Mouse (Mus musculus) liver, embryonic 14.5 days (tissue): ENCODE measurements around the gene Tgfbr3. TPM values are rescaled to one million over a fixed set of nuclear protein-coding genes. Genes with fewer than 3 reads are reported as not detected.
"Not testable (repeated sequence)": the region's sequence is repeated elsewhere in the genome, so short reads cannot be mapped to it uniquely, and the experiment has no call there.

Experiments
- ATAC-seq: fragments of 200-750 bp; cut with Nextera tagmentation; 2 replicates; pipeline ENCODE4 v1.8.0; 2017; ENCODE audit warnings: moderate number of reproducible peaks, mild to moderate bottlenecking, moderate library complexity; ENCODE audit not compliant: insufficient read depth
- DNase-seq, 3 experiments: peaks; one replicate each; pipeline ENCODE4 v3.0.0-alpha.2; 2012 to 2013; ENCODE audit warnings: low read depth in 3 of 3, low spot score in 3 of 3
- H3K27ac ChIP-seq: fragments of 300-500 bp; sonication (generic); 2 replicates; pipeline ENCODE4 v1.5.1; 2014; ENCODE audit warnings: moderate library complexity, mild to moderate bottlenecking, control low read depth, inconsistent platforms
- H3K27me3 ChIP-seq: fragments of 300-500 bp; sonication (generic); 2 replicates; pipeline ENCODE4 v1.6.1; 2014; ENCODE audit warnings: mild to moderate bottlenecking, low read length, moderate library complexity; ENCODE audit not compliant: control insufficient read depth, insufficient read depth
- H3K36me3 ChIP-seq: fragments of 300-500 bp; sonication (generic); replicated peaks from 2 replicates; pipeline ENCODE4 v1.6.1; 2014; ENCODE audit warnings: low read depth; ENCODE audit not compliant: control insufficient read depth, insufficient read depth
- H3K4me1 ChIP-seq, 2 experiments: fragments of 200-500 bp in 1 of 2; fragments of 300-500 bp in 1 of 2; sonication (generic) in 1 of 2; replicated peaks; 2 replicates each; pipeline ENCODE4 v1.6.1; 2012 to 2014; ENCODE audit warnings: antibody characterized with exemption in 1 of 2, inconsistent platforms in 1 of 2, low read length in 1 of 2; ENCODE audit not compliant: control insufficient read depth in 2 of 2, insufficient read depth in 2 of 2
- H3K4me2 ChIP-seq: fragments of 300-500 bp; sonication (generic); 2 replicates; pipeline ENCODE4 v1.6.1; 2014; ENCODE audit warnings: low read depth, mild to moderate bottlenecking, control low read depth, moderate library complexity
- H3K4me3 ChIP-seq, 2 experiments: fragments of 200-500 bp in 1 of 2; fragments of 300-500 bp in 1 of 2; sonication (generic) in 1 of 2; 2 replicates each; pipeline ENCODE4 v1.5.1; 2012 to 2014; ENCODE audit warnings: low read depth in 2 of 2, low read length in 2 of 2, mild to moderate bottlenecking in 2 of 2, control low read depth in 1 of 2, inconsistent platforms in 1 of 2, moderate library complexity in 1 of 2; ENCODE audit not compliant: insufficient read depth in 1 of 2
- H3K9ac ChIP-seq: fragments of 300-500 bp; sonication (generic); replicated peaks from 2 replicates; pipeline ENCODE4 v1.6.1; 2014; ENCODE audit warnings: mild to moderate bottlenecking, control low read depth, moderate library complexity
- H3K9me3 ChIP-seq: fragments of 300-500 bp; sonication (generic); 2 replicates; pipeline ENCODE4 v1.6.1; 2016; ENCODE audit warnings: low read length, mixed read lengths; ENCODE audit not compliant: control insufficient read depth
- CTCF ChIP-seq: IDR thresholded peaks from 2 replicates; pipeline ENCODE4 v1.5.1; 2016; ENCODE audit warnings: antibody characterized with exemption, low read depth, control low read depth
- EP300 ChIP-seq: IDR thresholded peaks from 2 replicates; pipeline ENCODE4 v1.6.1; 2016; ENCODE audit warnings: antibody characterized with exemption, low read depth
- WGBS: fragments of 180-500 bp; shearing (Covaris S2); extraction: QIAGEN DNeasy Blood & Tissue Kit; methylation state at CpG from one replicate; pipeline ENCODE4 v1.1.7; 2014; ENCODE audit not compliant: insufficient replicate concordance; 5-methylcytosine and 5-hydroxymethylcytosine counted together
- polyA plus RNA-seq, 2 experiments: library from polyadenylated mRNA; depleted of rRNA in 1 of 2; stranded (reverse) in 1 of 2; unstranded in 1 of 2; fragments of >200 nt; fragmentation: Nextera tagmentation in 1 of 2; extraction: Ambion mirVana in 1 of 2; gene quantifications; 2 replicates each; pipeline versions ENCODE4 v1.2.1 to v1.2.3; 2012 to 2014

Tgfbr3 gene
- polyA plus RNA-seq, 2 experiments, result 4.3 to 7.5 TPM

DNA sequence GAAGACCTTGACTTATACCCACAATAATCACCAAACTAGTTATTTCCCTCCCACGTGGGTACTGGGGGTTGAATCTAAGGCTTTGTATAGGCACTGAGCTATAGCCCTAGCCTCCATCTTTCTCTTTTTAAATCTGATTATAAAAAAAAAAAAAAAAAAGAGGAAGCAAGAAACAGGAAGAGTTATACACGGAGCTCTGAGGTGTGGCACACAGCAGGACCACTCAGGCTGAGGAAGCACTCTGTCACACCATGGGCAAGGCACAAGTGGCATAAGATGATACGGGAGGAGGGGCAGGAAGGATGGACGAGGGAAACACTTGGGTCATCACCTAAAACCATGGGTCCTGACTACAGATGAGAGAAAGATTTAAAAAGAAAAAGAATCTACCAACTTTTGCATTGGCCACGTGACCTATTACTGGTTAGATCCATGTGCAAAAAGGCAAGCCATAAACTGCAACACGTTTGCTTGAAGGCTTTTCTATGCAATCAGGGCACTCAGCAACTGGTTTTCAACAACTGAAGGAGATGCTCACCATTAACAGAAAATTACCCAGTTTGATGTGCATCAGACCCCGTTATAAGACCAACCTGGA, 64.5 kb downstream of the Tgfbr3 start:
- no peak overlapping the region for H3K9ac ChIP-seq
- H3K36me3 ChIP-seq, result no peaks in the 10 kb centered on the region
- ATAC-seq, result peak; percentile 46; the same call in 1 of the 2 replicates
- WGBS, result 34% methylated on average over 7 of the region's 7 CpGs
- no peak for TF ChIP-seq EP300
- no peak for TF ChIP-seq CTCF
- no peak overlapping the region for H3K4me3 ChIP-seq
- H3K4me2 ChIP-seq, result no peak overlapping the region
- no peaks in the 10 kb centered on the region for H3K27me3 ChIP-seq
- no peaks in the 10 kb centered on the region for H3K9me3 ChIP-seq
- H3K4me1 ChIP-seq, result peaks cover 23 to 39% of the 10 kb centered on the region in 2 experiments
- no peak overlapping the region for H3K27ac ChIP-seq
- no peak for DNase-seq

DNA sequence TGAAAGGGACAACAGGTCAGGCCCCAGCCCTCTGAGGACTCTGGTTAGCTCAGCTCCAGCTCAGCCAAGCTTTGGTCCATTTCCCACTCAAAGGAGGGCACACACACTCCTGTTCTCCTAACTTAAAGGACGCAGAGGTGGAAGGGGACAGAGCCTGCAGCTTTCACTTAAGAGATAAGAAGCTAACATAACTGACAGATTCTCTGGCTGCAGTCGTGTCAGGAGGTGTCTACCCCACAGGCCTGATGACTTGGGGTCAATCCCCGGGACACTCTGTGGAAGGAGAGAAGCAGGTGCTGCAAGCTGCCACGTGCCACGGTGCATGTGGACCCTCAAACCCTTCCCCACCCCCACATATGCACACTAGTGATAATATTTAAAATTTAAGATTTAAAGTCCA, 65.3 kb downstream of the Tgfbr3 start:
- Histone ChIP-seq H3K9ac (peak overlapping the region; percentile 10; the same call in 1 of the 2 replicates), H3K4me2 (peak overlapping the region; percentile 42), H3K27ac (no peak overlapping the region; the same call in 1 of the 2 replicates)

DNA sequence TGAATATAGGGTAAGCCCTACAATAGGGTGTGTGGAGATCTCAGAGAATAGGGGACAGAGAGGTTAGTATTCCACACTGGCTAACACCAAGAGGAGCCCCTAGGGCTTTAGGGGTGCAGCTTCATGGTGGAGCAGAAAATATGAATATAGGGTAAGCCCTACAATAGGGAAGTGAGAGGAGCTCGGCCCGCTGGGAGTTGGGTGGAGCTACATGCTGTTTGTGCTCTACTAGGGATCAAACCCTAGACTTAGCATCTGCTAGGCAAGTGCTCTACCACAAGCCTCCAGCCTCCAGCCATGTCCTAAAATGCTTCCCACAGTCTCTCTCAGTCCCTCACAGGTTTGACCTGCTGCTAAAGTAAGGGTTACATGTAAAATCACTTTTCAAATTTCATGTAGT, 65.9 kb downstream of the Tgfbr3 start:
- H3K9ac ChIP-seq, H3K27ac ChIP-seq, H3K4me2 ChIP-seq, H3K9me3 ChIP-seq, H3K27me3 ChIP-seq, H3K4me3 ChIP-seq, DNase-seq, H3K36me3 ChIP-seq: not testable (repeated sequence)
- H3K4me1 ChIP-seq, result peaks cover 25 to 41% of the 10 kb centered on the region in 2 experiments
- peak; percentile 40; the same call in 1 of the 2 replicates for ATAC-seq
- WGBS, result 28% methylated on average over 2 of the region's 2 CpGs

More for the DNA sequence above, 65.3 kb downstream of the Tgfbr3 start:
- peak; percentile 50; the same call in 1 of the 2 replicates for ATAC-seq
- no peaks in the 10 kb centered on the region for H3K27me3 ChIP-seq
- peak in 1 of 3 experiments; percentile 28 for DNase-seq
- no peak overlapping the region for H3K4me3 ChIP-seq
- no peaks in the 10 kb centered on the region for H3K36me3 ChIP-seq
- H3K4me1 ChIP-seq, result peaks cover 21 to 41% of the 10 kb centered on the region in 2 experiments
- WGBS, result 5% methylated on average over 5 of the region's 5 CpGs
- H3K9me3 ChIP-seq, result no peaks in the 10 kb centered on the region
- TF ChIP-seq EP300, result peak; percentile 50
- TF ChIP-seq CTCF, result no peak

DNA sequence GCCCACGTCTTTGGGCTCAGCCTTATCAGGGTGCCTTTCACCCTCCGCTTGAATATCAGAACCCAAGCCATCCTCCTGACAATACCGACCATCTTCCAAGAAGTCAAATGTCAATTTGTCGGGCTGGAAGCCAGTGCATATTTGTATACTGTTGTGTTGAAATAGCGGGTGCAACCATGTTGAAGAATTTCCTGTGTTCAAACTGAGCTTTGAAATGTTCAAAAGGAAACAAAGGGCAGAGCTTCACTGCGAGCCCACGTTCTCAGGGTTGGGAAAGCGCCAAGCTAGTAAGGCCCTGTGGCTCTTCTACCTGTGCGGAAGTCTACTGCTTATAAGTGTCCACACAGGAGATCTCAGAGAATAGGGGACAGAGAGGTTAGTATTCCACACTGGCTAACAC, 66.4 kb downstream of the Tgfbr3 start:
- no peak for TF ChIP-seq EP300
- TF ChIP-seq CTCF, result no peak
- WGBS, result 55% methylated on average over 9 of the region's 9 CpGs
- no peak overlapping the region for H3K27ac ChIP-seq
- H3K9ac ChIP-seq, result no peak overlapping the region
- H3K27me3 ChIP-seq, result no peaks in the 10 kb centered on the region
- no peaks in the 10 kb centered on the region for H3K9me3 ChIP-seq
- no peak overlapping the region for H3K4me3 ChIP-seq
- H3K4me1 ChIP-seq, result peaks cover 29 to 44% of the 10 kb centered on the region in 2 experiments
- no peak for DNase-seq
- H3K4me2 ChIP-seq, result no peak overlapping the region
- H3K36me3 ChIP-seq, result no peaks in the 10 kb centered on the region
- no peak for ATAC-seq

DNA sequence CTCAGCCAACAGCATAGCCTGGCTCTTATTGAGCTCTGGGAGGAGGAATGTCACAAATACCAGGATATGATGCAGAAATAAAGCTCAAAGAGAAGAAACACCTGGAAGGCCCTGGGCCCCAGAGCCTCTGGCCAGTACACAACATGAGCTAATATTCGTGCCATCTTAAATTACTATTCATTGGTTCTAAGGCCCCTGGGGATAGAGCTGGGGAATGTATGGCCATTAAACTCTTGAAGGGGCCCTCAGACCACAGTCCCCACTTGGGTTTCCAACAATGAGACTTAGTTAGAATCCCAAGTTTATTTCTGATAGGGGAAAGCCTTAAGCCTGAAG, 66.8 kb downstream of the Tgfbr3 start:
- DNase-seq, result no peak
- H3K4me1 ChIP-seq, result peaks cover 31 to 46% of the 10 kb centered on the region in 2 experiments
- H3K9me3 ChIP-seq, result no peaks in the 10 kb centered on the region

More for the DNA sequence above, 66.8 kb downstream of the Tgfbr3 start:
- H3K36me3 ChIP-seq, result no peaks in the 10 kb centered on the region
- no peak overlapping the region for H3K27ac ChIP-seq
- 60% methylated on average over 1 of the region's 1 CpGs for WGBS
- H3K4me3 ChIP-seq, result no peak overlapping the region
- no peak overlapping the region for H3K9ac ChIP-seq
- ATAC-seq, result no peak
- no peak overlapping the region for H3K4me2 ChIP-seq
- TF ChIP-seq CTCF (no peak), EP300 (no peak)
- no peaks in the 10 kb centered on the region for H3K27me3 ChIP-seq
